Comparison of ENCODE assay signal across 8 mouse cellular contexts in the genomic region with DNA sequence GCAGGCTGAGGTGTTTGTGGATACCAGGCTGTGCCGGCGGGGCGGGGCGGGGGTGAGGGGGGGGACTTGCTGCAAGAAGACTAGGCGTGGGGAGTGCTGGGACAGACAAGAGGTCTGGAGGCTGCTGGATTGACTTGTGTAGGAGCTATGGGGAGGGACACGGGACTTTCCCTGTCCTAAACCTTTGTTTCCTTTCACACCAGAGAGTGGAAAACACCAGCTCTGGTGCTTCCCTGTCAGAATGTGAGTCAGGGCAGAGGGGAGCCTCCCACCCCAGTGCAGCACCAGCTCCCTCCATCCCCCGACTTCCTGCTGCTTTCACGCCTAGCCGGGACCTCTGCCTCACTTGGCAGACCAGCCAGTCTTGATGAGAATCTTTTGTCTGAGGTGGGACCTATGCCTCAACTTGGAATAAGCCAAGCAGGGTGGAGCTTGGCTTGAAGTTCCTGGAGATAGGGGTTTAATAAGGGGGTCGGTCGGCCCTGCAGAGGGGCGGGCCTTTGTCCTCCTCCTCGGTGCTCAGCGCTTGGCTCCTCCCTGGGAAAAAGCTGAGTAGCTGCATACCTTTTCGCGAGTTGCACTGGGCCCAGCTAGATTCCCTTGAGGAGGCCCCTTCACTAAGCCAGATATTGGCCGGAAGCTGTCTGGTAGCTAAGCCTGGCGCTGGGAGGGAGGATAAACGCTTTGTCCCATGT. TPM values are rescaled to one million over a fixed set of nuclear protein-coding genes. Genes with fewer than 3 reads are reported as not detected.
DNase-seq lines count a peak whose midpoint lies in the region; TF ChIP-seq lines count a peak whose summit lies in the region.

No protein-coding gene starts in this region.

- DNase-seq in kidney, postnatal 10 days, result peak; percentile 69
- no peak for DNase-seq in kidney, adult 2 months
- peak; percentile 63 to 75 for DNase-seq in heart, adult 9 months (ENCODE audit: low spot score in 2 of 2)
- peak; percentile 57 for DNase-seq in limb, embryonic 10.5 days (ENCODE audit: low spot score)
- DNase-seq in natural killer cell, adult 2 months (ENCODE audit: low spot score in 2 of 2), result peak; percentile 51 to 72
- no peak for DNase-seq in right cerebral cortex, postnatal 25 days
- no peak for DNase-seq in right cerebral cortex, postnatal 14 days

- no peak for TF ChIP-seq POLR2A in kidney, adult 2 months (IDR thresholded peaks at IDR 0.05; ENCODE audit: low read depth, low read length)
- no peak for TF ChIP-seq POLR2A in bone marrow, adult 2 months (IDR thresholded peaks at IDR 0.05; ENCODE audit: borderline replicate concordance, control insufficient read depth, low read depth, low read length)

- H3K4me3 ChIP-seq in kidney, adult 2 months (ENCODE audit: insufficient read depth, low read depth, low read length), result no peak overlapping the region
- no peak overlapping the region for H3K4me3 ChIP-seq in bone marrow, adult 2 months (replicated peaks; ENCODE audit: control insufficient read depth, low read depth, low read length)
- H3K4me3 ChIP-seq in limb, embryonic 10.5 days, result peak overlapping the region; percentile 37

- peaks cover 3% of the 10 kb centered on the region; the same call in 1 of the 2 replicates for H3K4me1 ChIP-seq in kidney, adult 2 months (ENCODE audit: control insufficient read depth, insufficient read depth, low read length)
- H3K4me1 ChIP-seq in bone marrow, adult 2 months (ENCODE audit: control insufficient read depth, insufficient read depth, low read length), result peaks cover 15% of the 10 kb centered on the region
- peaks cover 35% of the 10 kb centered on the region for H3K4me1 ChIP-seq in limb, embryonic 10.5 days

- H3K9me3 ChIP-seq in limb, embryonic 10.5 days (replicated peaks), result no peaks in the 10 kb centered on the region

- no peaks in the 10 kb centered on the region for H3K36me3 ChIP-seq in kidney, adult 2 months (ENCODE audit: control insufficient read depth, insufficient read depth, low read length)
- no peaks in the 10 kb centered on the region for H3K36me3 ChIP-seq in limb, embryonic 10.5 days

- no peak overlapping the region for H3K27ac ChIP-seq in kidney, adult 2 months (ENCODE audit: insufficient read depth, low read depth, low read length)
- H3K27ac ChIP-seq in bone marrow, adult 2 months (ENCODE audit: control insufficient read depth, insufficient read depth, low read depth, low read length, poor library complexity), result peak overlapping the region; percentile 1; the same call in 1 of the 2 replicates
- H3K27ac ChIP-seq in limb, embryonic 10.5 days, result peak overlapping the region; percentile 81

- WGBS in kidney, adult 2 months, result 22% methylated on average over 19 of the region's 19 CpGs
- 16% methylated on average over 19 of the region's 19 CpGs for WGBS in bone marrow, adult 2 months
- WGBS in limb, embryonic 10.5 days, result 3% methylated on average over 19 of the region's 19 CpGs

- TF ChIP-seq CTCF in kidney, adult 2 months (conservative IDR thresholded peaks at IDR 0.05; ENCODE audit: insufficient read depth, insufficient read length, low read depth, low read length), result no peak
- TF ChIP-seq CTCF in bone marrow, adult 2 months (IDR thresholded peaks at IDR 0.05; ENCODE audit: control insufficient read depth, insufficient read depth, low read length), result no peak

- no peaks in the 10 kb centered on the region for H3K27me3 ChIP-seq in kidney, adult 2 months (replicated peaks; ENCODE audit: control insufficient read depth, insufficient read depth, low read length)
- H3K27me3 ChIP-seq in limb, embryonic 10.5 days (ENCODE audit: low read depth, poor library complexity, severe bottlenecking), result peaks cover 20% of the 10 kb centered on the region; the same call in 1 of the 2 replicates

RNA-seq across cellular contexts. Expression of a gene that starts 7.7 kb away (rescaled TPM):
- polyA plus RNA-seq in kidney, adult 2 months (2012; rRNA removed), result 80.2 and 90.1 TPM in 2 replicates
- 12.4 and 32.0 TPM in 2 replicates for polyA plus RNA-seq in bone marrow, adult 2 months (2011; ENCODE audit: insufficient read depth, insufficient read length, low replicate concordance, missing spikeins)
- polyA plus RNA-seq in limb, embryonic 10.5 days (2016; fragmentation: Nextera tagmentation; extraction: Ambion mirVana), result 34.8 and 36.7 TPM in 2 replicates

RNA-seq across cellular contexts. Expression of a gene that starts 27.0 kb away (rescaled TPM):
- 0.81 and 1.0 TPM in 2 replicates for polyA plus RNA-seq in kidney, adult 2 months (2012; rRNA removed)
- polyA plus RNA-seq in bone marrow, adult 2 months (2011; ENCODE audit: insufficient read depth, insufficient read length, low replicate concordance, missing spikeins), result not detected in 2 replicates
- polyA plus RNA-seq in limb, embryonic 10.5 days (2016; fragmentation: Nextera tagmentation; extraction: Ambion mirVana), result not detected in 2 replicates

RNA-seq across cellular contexts. Expression of a gene that starts 33.5 kb away (rescaled TPM):
- polyA plus RNA-seq in kidney, adult 2 months (2012; rRNA removed), result 48.3 and 57.5 TPM in 2 replicates
- polyA plus RNA-seq in bone marrow, adult 2 months (2011; ENCODE audit: insufficient read depth, insufficient read length, low replicate concordance, missing spikeins), result 0.61 TPM in 1 of 2 replicates, not detected in the other
- polyA plus RNA-seq in limb, embryonic 10.5 days (2016; fragmentation: Nextera tagmentation; extraction: Ambion mirVana), result 2.9 and 3.2 TPM in 2 replicates

Comparison
In these comparisons a context has a peak if more than half of its experiments do, and no peak if none do; other contexts are left out.
1. DNase-seq: peak in kidney, postnatal 10 days (single experiment), heart, adult 9 months (2 of 2), limb, embryonic 10.5 days (single experiment) and natural killer cell, adult 2 months (2 of 2); none in kidney, adult 2 months (single experiment), right cerebral cortex, postnatal 25 days (single experiment) and right cerebral cortex, postnatal 14 days (single experiment).
2. RNA of a gene that starts 33.5 kb away (polyA plus RNA-seq): 48.3 to 57.5 TPM in kidney, adult 2 months; 2.9 to 3.2 TPM in limb, embryonic 10.5 days and 0.61 TPM in bone marrow, adult 2 months; every median in the first group is over 10 times any median in the second.